Mouse (Mus musculus) liver, embryonic 16.5 days (tissue): ENCODE measurements around the gene Lhx6. TPM values are rescaled to one million over a fixed set of nuclear protein-coding genes. Genes with fewer than 3 reads are reported as not detected.

Experiments used
- ATAC-seq: fragments of 200-750 bp; cut with Nextera tagmentation; 2 replicates; pipeline ENCODE4 v1.8.0; 2017; ENCODE audit warnings: low read depth, mild to moderate bottlenecking, moderate number of reproducible peaks, moderate library complexity
- H3K27ac ChIP-seq: fragments of 300-500 bp; sonication (generic); 2 replicates; pipeline ENCODE4 v1.5.1; 2014; ENCODE audit warnings: mild to moderate bottlenecking, low read length
- H3K27me3 ChIP-seq: fragments of 300-500 bp; sonication (generic); 2 replicates; pipeline ENCODE4 v1.6.1; 2014; ENCODE audit warnings: low read depth, low read length, mixed read lengths; ENCODE audit not compliant: control insufficient read depth, insufficient read depth
- H3K36me3 ChIP-seq: fragments of 300-500 bp; sonication (generic); 2 replicates; pipeline ENCODE4 v1.6.1; 2014; ENCODE audit warnings: mild to moderate bottlenecking; ENCODE audit not compliant: control insufficient read depth, insufficient read depth
- H3K4me1 ChIP-seq: fragments of 300-500 bp; sonication (generic); 2 replicates; pipeline ENCODE4 v1.6.1; 2014; ENCODE audit warnings: low read depth, low read length, mixed read lengths; ENCODE audit not compliant: control insufficient read depth
- H3K4me2 ChIP-seq: fragments of 300-500 bp; sonication (generic); 2 replicates; pipeline ENCODE4 v1.6.1; 2014; ENCODE audit warnings: low read depth, low read length, mixed read lengths
- H3K4me3 ChIP-seq: fragments of 300-500 bp; sonication (generic); 2 replicates; pipeline ENCODE4 v1.5.1; 2014; ENCODE audit warnings: low read depth, mild to moderate bottlenecking, low read length
- H3K9ac ChIP-seq: fragments of 300-500 bp; sonication (generic); 2 replicates; pipeline ENCODE4 v1.6.1; 2014; ENCODE audit warnings: low read depth, low read length
- H3K9me3 ChIP-seq: fragments of 300-500 bp; sonication (generic); replicated peaks from 2 replicates; pipeline ENCODE4 v1.6.1; 2016; ENCODE audit warnings: low read length; ENCODE audit not compliant: control insufficient read depth
- WGBS: fragments of 180-500 bp; shearing (Covaris S2); extraction: QIAGEN DNeasy Blood & Tissue Kit; methylation state at CpG from one replicate; pipeline ENCODE4 v1.1.7; 2014; ENCODE audit not compliant: insufficient replicate concordance; 5-methylcytosine and 5-hydroxymethylcytosine counted together
- polyA plus RNA-seq: library from polyadenylated mRNA; unstranded; fragments of >200 nt; fragmentation: Nextera tagmentation; extraction: Ambion mirVana; gene quantifications from 2 replicates; pipeline ENCODE4 v1.2.1, GENCODE M21; 2015

Gene Lhx6
- polyA plus RNA-seq, 1 experiment from 2014 or later: 0.53 TPM

GRCm38 (mm10) chr2:36056248-36056647 lies 49.0 kb downstream of the Lhx6 start:
- Histone ChIP-seq H3K4me1 (no peaks in the 10 kb centered on the region), H3K9me3 (no peaks in the 10 kb centered on the region), H3K27me3 (no peaks in the 10 kb centered on the region), H3K9ac (no peak overlapping the region), H3K36me3 (no peaks in the 10 kb centered on the region), H3K27ac (no peak overlapping the region), H3K4me2 (no peak overlapping the region), H3K4me3 (no peak overlapping the region)
- 37% methylated on average over 3 of the region's 3 CpGs for WGBS
- ATAC-seq: no peak

- H3K36me3 ChIP-seq: no peaks in the 10 kb centered on the region
- no peaks in the 10 kb centered on the region for H3K27me3 ChIP-seq
- ATAC-seq: no peak
- peaks cover 6% of the 10 kb centered on the region for H3K4me1 ChIP-seq
- H3K4me3 ChIP-seq: no peak overlapping the region
- no peak overlapping the region for H3K4me2 ChIP-seq
- 50% methylated on average over 3 of the region's 3 CpGs for WGBS
- H3K27ac ChIP-seq: no peak overlapping the region
- H3K9ac ChIP-seq: no peak overlapping the region
- no peaks in the 10 kb centered on the region for H3K9me3 ChIP-seq
These were observed 52.0 kb downstream of the Lhx6 start for GRCm38 (mm10) chr2:36053249-36053648.

- Histone ChIP-seq H3K27ac (no peak overlapping the region), H3K9ac (no peak overlapping the region), H3K27me3 (no peaks in the 10 kb centered on the region), H3K36me3 (no peaks in the 10 kb centered on the region), H3K9me3 (no peaks in the 10 kb centered on the region), H3K4me2 (peak overlapping the region; percentile 76), H3K4me1 (peaks cover 15% of the 10 kb centered on the region), H3K4me3 (peak overlapping the region; percentile 87)
- no peak for ATAC-seq
- WGBS: 45% methylated on average over 10 of the region's 10 CpGs
These were observed 55.6 kb downstream of the Lhx6 start for GRCm38 (mm10) chr2:36049567-36049954.

- Histone ChIP-seq H3K9me3 (no peaks in the 10 kb centered on the region), H3K9ac (peak within 1 kb of the TSS; percentile 87), H3K27ac (peak within 1 kb of the TSS; percentile 38; the same call in 1 of the 2 replicates), H3K4me1 (peaks cover 15% of the 10 kb centered on the region), H3K4me3 (peak within 1 kb of the TSS; percentile 87), H3K36me3 (no peaks in the 10 kb centered on the region), H3K27me3 (no peaks in the 10 kb centered on the region), H3K4me2 (peak within 1 kb of the TSS; percentile 76)
- ATAC-seq: peak; percentile 96
- under 1% methylated on average over 44 of the region's 44 CpGs for WGBS
These were observed 56.3 kb downstream of the Lhx6 start, which contains the start of the genes Ndufa8 and Morn5 for GRCm38 (mm10) chr2:36048748-36049566. Gene Ndufa8 (minus strand): TSS chr2:36049406. Gene Morn5 (plus strand): TSS chr2:36049458.

GRCm38 (mm10) chr2:36048164-36048563 lies 57.0 kb downstream of the Lhx6 start:
- ATAC-seq: no peak
- Histone ChIP-seq H3K27me3 (no peaks in the 10 kb centered on the region), H3K4me2 (peak overlapping the region; percentile 76), H3K4me3 (peak overlapping the region; percentile 87), H3K4me1 (peaks cover 15% of the 10 kb centered on the region), H3K36me3 (peaks cover 4% of the 10 kb centered on the region; the same call in 1 of the 2 replicates), H3K27ac (no peak overlapping the region), H3K9ac (peak overlapping the region; percentile 87), H3K9me3 (no peaks in the 10 kb centered on the region)
- 32% methylated on average over 8 of the region's 8 CpGs for WGBS

- WGBS: 50% methylated on average over 1 of the region's 1 CpGs
- no peak for ATAC-seq
- Histone ChIP-seq H3K4me3 (no peak overlapping the region), H3K27ac (no peak overlapping the region), H3K9me3 (no peaks in the 10 kb centered on the region), H3K4me2 (no peak overlapping the region), H3K36me3 (peaks cover 10% of the 10 kb centered on the region), H3K27me3 (no peaks in the 10 kb centered on the region), H3K9ac (no peak overlapping the region), H3K4me1 (no peaks in the 10 kb centered on the region; the same call in 1 of the 2 replicates)
These were observed 64.3 kb downstream of the Lhx6 start for GRCm38 (mm10) chr2:36040872-36041271.

GRCm38 (mm10) chr2:36039297-36039985 lies 65.8 kb downstream of the Lhx6 start:
- H3K27me3 ChIP-seq: no peaks in the 10 kb centered on the region
- H3K4me3 ChIP-seq: no peak overlapping the region
- peak; percentile 76 for ATAC-seq
- no peak overlapping the region for H3K4me2 ChIP-seq
- no peak overlapping the region; the same call in 1 of the 2 replicates for H3K27ac ChIP-seq
- H3K9me3 ChIP-seq: no peaks in the 10 kb centered on the region
- no peak overlapping the region for H3K9ac ChIP-seq
- peaks cover 10% of the 10 kb centered on the region for H3K36me3 ChIP-seq
- 65% methylated on average over 7 of the region's 7 CpGs for WGBS
- no peaks in the 10 kb centered on the region; the same call in 1 of the 2 replicates for H3K4me1 ChIP-seq

- H3K36me3 ChIP-seq: peaks cover 6% of the 10 kb centered on the region; the same call in 1 of the 2 replicates
- ATAC-seq: no peak
- WGBS: 24% methylated on average over 11 of the region's 11 CpGs
These were observed 69.7 kb downstream of the Lhx6 start for GRCm38 (mm10) chr2:36035413-36036081.

More at GRCm38 (mm10) chr2:36035413-36036081, 69.7 kb downstream of the Lhx6 start:
- no peaks in the 10 kb centered on the region for H3K9me3 ChIP-seq
- H3K27ac ChIP-seq: no peak overlapping the region
- no peaks in the 10 kb centered on the region for H3K4me1 ChIP-seq
- no peaks in the 10 kb centered on the region for H3K27me3 ChIP-seq
- no peak overlapping the region for H3K4me3 ChIP-seq
- H3K9ac ChIP-seq: no peak overlapping the region
- H3K4me2 ChIP-seq: no peak overlapping the region
